Mouse (Mus musculus): Measurements from ENCODE around the gene Zbtb12. TPM values are rescaled to one million over a fixed set of nuclear protein-coding genes. Genes with fewer than 3 reads are reported as not detected.
"Not testable (repeated sequence)": the region's sequence is repeated elsewhere in the genome, so short reads cannot be mapped to it uniquely, and the experiment has no call there.

Gene Zbtb12
- 6.6 and 8.5 TPM in 2 replicates for polyA plus RNA-seq (2012; rRNA removed)

DNA sequence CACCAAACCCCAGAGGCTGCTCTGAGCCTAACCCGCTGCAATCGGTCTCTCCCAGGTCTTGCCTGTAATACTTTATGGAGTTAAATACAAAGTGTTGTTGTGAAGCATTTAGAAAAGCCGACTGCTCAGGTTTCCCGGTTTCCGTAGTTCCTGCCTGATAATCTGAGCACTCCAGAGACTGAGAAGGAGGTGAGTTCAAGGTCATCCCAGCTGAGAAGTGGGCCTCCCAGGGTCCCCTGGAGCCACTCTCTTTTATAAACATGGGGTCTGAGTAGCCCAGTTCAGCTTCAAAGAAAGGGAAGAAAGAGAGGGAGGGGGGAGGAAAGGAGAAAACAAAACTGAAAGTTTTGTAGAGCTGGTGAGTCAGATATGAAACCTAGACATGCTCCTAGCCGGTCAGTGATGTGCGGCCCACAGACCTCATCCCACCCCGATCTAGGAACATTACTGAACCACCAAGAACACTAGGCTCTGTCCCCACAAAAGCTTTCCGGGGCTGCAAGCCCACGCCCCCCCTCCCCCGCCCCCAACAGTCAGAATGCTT is at the start of gene Zbtb12:
Gene Zbtb12, plus strand, starts transcription at position 148 of the 544 bp plus-strand sequence.
- no peak for DNase-seq (ENCODE audit: low spot score)

DNA sequence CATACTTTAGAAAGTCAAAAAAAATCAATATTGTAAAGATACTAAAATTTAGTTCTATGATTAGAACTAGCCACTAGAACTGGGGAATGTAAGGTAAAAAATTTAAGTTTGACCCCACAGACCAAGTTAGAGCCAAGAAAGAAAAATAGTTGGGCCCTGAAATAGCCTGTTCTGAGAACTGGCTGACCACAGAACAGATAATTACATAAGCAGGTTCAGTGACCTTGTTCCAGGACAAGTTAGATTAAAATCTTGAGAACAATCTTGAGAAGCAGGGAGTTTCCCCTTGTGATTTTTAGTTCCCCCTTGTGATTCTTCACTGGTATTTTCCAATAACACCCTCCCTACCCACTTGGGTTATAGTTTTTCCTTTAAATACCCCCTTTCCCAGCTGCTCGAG is 48.5 kb upstream of the Zbtb12 start:
- not testable (repeated sequence) for DNase-seq (ENCODE audit: low spot score)

DNA sequence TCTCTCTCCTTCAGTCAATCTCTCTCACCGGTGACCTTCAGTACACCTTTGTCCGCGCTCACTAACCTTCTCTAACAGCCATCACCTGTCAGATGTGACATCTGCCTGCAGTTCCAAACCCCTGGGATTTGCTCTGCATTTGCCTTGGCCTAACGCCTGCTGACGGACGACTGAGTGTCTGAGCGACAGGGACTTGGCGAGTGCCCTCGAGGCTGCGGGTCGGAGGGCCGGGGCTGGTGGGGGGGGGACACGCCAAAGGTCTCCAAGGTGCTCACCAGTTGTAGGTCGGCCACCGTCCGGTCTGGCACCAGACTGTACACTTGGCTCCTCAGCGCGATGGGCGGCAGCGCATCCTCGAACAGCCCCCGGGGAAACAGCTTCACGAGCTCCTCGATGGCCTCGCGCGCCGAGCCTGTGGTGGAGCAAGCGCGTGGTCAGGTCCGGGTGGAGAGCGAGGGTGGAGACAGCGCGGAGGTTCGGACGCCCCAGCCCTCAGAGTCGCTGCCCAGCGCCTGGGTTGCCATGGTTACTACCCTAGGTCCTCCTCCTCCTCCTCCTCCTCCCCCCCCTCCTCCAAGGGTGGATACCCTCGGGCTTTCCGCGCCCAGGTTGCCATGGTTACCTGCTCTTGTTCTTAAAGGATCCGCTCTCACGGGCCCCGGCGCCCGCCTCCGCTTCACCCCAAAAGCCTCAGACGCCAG is 43.0 kb upstream of the Zbtb12 start:
- no peak for DNase-seq (ENCODE audit: low spot score)

DNA sequence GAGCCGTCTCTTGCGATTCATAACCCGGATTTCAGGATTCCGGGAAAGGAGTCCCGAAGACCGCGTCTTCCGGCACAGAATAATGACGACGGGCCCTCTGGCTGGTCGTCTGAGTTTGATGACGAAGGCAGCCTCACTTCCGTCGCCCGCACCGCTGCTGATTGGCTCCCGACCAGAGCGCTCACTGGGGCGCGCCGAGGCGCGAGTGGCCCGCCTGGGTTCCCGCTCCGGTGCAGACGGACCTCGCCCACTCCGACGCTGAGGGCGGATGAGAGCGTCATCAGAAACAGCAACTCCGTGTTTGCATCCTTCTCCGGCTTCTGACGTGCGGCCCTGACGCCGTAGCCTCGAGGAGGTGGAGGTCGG is 42.4 kb upstream of the Zbtb12 start, which contains the start of the genes Stk19 and Dxo:
Gene Stk19, minus strand, starts transcription at position 90 of the 366 bp plus-strand sequence.
Gene Dxo, plus strand, starts transcription at position 164 of the 366 bp plus-strand sequence.
- peak; percentile 88 for DNase-seq (ENCODE audit: low spot score)

DNA sequence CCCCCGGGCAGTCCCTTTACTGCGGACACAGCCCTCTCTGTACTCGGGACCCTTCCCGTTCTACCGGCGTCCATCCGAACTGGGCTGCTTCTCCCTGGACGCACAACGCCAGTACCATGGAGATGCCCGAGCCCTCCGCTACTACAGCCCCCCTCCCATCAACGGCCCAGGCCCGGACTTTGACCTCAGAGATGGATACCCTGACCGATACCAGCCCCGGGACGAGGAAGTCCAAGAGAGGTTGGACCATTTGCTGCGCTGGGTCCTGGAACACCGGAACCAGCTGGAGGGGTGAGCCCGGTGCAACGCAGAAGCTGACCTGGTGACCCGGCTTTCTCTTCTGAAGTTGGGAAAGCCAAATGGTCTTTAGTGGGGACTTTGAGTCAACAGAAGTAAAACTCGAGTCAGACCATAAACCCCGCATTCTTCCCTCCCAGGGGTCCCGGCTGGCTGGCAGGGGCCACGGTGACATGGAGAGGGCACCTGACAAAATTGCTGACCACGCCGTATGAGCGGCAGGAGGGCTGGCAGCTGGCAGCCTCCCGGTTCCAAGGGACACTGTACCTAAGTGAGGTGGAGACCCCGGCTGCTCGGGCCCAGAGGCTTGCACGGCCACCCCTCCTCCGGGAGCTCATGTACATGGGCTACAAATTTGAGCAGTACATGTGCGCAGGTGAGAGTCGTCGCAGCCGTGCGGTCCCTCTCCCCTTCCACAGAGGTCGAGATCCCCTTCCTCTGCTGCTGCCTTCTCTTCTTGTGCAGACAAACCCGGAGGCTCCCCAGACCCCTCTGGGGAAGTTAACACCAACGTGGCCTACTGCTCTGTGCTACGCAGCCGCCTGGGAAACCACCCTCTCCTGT is 41.6 kb upstream of the Zbtb12 start:
- DNase-seq (ENCODE audit: low spot score), result no peak

DNA sequence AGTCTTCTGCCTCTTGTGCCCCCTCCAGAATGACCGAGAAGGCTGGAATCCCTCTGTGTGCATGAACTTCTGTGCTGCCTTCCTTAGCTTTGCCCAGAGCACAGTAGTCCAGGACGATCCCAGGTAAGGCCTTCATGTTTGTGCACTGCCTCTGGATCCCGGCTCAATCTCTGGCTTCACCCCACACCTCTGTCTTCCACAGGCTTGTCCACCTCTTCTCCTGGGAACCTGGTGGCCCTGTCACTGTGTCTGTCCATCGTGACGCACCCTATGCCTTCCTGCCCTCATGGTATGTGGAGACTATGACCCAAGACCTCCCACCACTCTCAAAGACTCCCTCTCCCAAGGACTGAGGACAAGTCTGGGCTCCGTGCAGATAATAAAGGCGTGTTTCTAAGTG is 40.5 kb upstream of the Zbtb12 start:
- DNase-seq (ENCODE audit: low spot score), result no peak

DNA sequence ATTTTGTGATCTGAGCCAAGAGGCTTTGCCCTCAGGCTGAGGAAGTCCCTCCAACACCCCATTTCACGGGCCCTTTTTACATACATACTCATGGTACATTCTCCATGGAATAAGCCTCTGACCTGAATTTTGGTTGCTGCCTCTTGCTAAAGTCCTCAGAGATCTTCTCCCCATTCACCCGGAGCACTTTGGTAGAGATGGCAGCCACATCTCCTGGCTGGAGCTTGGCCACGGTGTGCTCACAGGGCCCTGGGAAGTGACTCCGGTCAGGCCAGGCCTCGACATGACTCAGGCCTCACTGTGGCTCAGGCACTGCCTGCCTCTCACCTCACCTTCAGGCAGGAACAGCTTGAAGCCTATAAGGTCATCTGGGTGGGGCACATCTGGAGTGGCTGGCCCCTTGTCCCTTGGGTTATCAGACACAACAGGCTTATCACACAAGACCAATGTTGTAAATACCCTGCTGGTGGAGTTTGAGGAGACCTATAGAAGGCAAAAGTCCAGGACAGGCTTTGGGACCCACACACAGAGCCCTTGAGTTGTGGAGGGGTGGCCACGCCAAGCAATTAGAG is 38.5 kb upstream of the Zbtb12 start:
- DNase-seq (ENCODE audit: low spot score), result no peak

DNA sequence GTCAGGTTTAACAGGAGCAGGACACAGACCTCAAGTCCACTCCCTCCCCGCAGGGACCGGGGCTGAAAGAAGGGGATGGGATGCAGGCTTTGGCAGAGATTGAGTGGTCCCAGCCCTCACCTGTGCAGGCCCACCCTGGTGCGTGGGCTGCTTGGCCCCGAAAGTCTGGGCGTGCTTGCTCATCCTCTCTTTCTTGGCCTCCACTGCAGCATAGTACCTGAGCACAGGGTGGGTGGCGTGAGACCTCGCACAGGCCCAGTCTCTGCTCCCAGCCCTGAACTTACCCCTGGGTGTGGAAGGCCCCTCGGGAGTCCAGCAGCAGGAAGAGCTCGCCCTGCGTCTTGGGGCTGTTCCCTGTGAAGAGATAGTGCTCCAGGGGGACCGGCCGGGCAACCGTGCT is 34.4 kb upstream of the Zbtb12 start:
- no peak for DNase-seq (ENCODE audit: low spot score)

DNA sequence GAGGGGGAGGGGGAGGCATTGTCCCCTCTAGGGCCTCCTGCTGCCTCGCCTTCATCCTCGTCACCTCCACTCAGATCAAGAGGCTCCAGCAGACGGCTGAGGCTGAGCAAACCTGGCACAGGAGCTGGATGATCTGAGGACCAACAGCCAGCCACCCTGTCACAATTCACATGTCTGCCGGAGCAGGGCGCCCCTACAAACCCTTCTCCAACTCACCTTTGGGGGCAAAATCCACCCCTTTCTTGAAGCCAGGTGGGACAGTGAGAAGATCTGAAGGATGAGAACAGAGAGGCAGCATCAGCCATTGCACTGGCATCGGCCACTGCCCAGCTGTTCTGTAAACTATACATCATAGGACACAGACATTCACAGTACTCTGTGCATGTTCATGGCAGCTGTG is 32.1 kb upstream of the Zbtb12 start:
- DNase-seq (ENCODE audit: low spot score), result no peak

DNA sequence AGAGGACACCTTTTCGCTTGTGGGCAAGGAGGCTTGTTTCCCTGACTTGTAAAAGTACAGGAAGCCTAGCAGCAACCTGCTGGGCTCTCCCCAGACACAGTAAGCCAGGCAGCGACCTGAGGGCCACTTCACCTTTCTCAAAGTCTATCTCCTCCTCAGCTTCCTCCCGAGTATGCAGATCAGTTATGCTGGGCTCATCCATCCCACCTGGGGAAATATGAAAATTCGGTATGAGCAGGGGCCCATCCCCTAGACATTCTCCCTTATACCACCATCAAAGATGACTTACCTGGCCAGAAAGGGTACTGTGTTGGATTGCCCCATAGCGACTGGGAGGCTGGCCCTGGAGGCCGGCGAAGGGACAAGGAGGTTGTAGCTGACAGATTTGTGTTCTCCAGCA is 31.7 kb upstream of the Zbtb12 start:
- no peak for DNase-seq (ENCODE audit: low spot score)

DNA sequence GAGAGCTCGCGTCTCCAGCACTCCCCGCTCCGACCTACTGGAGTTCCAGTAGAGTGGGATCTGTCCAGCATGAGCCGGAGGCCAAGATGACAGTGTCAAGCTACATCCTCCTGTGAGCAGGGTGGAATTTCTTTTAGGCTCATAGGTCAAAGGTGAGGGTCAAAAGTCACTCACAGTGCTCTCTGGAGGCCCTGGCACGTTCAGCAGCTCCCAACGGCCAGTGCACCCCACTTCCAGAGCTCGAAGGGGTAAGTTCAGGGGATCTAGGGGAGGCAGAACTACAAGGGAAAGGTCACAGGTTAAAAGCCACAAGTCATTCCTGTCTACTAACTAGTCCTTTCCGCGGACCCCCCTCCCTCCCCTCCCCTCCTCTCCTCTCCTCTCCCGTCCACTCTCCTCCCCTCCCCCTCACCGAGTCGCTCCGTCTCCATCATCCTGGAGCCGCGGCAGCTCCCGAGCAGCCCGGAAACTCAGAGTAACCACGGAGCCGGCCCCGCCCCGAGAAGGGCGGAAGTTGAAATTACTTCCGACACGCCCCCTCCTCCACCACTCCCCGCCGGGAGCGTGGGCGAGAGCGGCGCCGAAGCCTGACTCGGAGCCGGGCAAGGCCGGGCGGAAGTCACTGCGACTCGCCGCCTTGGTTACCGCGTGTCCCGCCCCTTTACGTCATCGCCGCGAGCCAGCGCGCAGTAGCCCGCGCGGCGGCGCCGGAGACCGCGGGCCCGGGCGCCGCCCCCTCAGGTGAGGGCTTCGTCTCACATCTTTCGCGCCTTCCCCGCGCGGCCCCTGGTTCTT is 29.4 kb upstream of the Zbtb12 start, which contains the start of the genes Skiv2l and Nelfe:
Gene Skiv2l, minus strand, starts transcription at position 489 of the 795 bp plus-strand sequence.
Gene Nelfe, plus strand, starts transcription at position 670 of the 795 bp plus-strand sequence.
- peak; percentile 91 for DNase-seq (ENCODE audit: low spot score)

DNA sequence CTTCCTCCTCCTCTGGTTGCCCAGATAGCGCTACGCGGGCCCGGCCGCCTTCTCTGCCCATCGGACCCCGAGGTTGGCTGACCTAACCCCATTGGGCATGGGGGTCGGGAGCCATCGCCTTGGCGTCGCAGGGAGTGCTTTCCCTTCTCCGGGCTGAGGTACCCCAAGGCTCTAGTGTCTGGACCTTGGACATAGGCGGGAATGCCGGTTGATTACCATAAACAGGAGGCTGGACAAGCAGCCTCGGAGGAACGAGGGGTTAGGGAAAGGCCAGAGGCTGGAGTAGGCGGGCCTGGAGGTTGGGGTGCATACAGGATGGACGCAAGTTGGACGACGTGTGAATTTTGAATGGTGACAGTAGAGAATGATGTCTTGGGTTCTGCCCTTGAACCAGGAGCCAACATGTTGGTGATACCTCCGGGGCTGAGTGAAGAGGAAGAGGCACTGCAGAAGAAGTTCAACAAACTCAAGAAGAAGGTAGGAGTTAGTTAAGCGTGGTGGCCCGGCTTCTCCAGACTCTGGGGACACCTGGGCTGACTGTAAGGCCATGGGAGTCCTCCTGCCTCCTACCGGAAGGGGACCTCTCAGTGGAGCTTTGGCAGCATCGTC is 28.7 kb upstream of the Zbtb12 start:
- DNase-seq (ENCODE audit: low spot score), result no peak

DNA sequence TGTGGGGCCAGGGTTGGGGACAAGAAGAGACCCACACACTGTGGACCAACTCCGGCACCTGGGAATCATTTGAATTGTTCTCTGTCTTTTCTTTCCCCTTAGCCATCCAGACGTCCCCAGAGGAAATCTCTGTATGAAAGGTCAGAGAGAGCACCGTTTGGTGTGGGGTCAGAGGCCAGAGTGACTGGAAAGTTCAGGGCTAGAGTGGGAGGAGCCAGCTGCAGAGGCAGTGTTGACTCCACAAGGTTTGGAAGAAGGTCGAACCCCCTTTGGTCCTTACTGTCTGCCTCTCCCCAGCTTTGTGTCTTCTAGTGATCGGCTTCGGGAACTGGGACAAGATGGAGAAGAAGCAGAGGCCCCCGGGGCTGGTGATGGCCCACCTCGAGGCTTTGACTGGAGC is 25.8 kb upstream of the Zbtb12 start:
- no peak for DNase-seq (ENCODE audit: low spot score)

DNA sequence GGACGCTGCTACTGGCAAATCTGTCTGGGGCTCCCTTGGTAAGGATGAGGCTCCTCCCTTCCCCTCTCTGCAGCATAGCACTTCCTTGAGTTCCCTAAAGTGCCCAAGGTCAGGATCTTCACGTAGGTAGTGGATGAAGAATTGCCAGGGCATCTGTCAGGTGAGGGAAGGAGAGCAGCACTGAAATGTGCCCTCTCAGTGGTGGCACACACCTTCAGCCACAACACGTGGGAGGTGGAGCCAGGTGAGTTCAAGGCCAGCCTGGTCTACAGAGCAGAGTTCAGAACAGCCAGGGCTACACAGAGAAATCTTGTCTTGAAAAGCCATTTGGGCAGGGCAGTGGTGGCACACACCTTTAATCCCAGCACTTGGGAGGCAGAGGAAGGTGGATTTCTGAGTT is 24.5 kb upstream of the Zbtb12 start:
- no peak for DNase-seq (ENCODE audit: low spot score)

DNA sequence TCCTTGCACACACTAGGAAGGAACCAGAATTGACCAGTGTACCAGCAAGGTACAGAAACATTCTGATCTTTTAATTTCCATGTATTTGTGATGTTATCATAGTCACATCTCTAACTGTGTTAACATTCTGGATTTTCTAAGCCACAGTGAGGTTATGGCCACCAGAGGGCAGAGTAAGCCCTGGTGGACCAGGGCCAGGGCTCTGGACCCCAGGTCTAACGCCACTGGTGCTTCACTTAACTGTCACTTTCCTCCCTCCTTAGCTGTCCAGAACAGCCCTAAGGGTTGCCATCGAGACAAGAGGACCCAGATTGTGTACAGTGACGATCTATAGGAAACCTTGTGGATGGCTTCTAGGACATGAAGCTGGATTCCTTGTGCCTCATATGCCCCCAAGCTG is 23.5 kb upstream of the Zbtb12 start:
- DNase-seq (ENCODE audit: low spot score), result no peak

DNA sequence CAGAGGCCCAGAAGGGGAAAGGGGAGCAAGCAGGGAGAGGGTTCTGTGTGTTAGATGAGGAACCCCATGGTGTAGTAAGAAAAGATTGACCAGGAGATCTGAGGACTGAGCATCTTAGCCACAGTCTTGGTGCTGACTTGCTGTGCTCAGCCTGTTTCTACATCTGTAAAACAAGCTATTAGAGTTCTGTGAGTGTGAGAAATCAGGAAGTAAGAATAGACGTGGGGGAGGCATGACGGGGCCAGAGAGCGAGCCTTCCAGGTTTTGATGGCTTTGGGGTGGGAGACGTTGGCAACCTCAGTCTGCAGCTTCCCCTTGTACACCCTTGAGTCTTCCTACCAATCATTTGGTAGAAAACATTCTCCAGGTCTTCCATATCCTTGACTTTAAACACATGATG is 20.6 kb upstream of the Zbtb12 start:
- no peak for DNase-seq (ENCODE audit: low spot score)

DNA sequence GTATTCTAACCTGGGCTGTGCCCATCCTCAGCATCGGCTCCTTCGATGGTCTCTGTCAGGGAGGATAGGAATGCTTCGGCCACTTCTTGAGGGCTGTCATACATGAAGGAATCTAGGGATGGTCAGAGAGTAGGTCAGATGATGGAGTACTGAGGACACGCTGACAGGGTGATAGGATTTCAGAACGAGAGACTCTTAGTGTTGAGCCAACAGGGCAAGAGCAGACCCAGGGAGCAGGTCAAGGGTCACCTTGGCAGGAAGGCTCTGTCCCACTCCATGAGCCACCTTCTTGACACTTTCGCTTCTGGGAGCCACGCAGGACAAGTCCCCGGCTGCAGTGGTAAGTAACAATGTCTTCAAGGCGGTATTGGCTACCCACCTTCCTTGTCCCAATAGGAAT is 18.8 kb upstream of the Zbtb12 start:
- DNase-seq (ENCODE audit: low spot score), result no peak

DNA sequence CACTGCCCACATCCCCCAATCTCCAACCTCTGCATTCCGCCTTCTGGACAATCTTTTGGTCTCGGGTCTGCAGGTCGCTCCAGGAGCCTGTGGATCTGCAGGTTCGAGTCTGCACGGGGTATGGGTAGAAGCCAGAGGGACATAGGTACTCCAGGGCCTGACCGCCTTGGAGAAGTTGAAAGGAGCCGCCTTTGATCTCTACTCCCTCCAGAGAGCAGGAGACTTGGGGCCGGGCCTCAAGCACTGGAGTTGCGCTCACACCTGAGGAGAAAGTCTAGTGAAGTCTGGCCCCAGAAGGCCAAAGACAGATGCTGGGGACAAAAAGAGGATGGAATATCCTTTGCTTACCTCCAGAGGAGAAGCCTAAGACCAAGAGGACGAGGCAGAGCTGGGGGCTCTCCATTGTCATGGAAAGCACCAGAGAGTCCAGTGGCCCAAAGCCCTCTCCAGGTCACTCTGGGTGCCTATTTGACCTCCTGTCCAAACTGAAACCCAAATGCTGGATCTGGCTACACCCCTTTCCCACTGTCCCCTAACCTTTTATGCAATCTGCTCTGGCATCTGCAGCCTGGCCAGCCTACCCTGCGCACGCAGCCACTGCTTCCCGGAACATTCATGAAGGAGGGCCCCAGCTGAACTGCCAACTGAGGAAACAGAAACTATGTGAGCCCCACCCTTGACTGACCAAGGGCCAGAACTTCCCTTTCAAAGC is 17.4 kb upstream of the Zbtb12 start:
- DNase-seq (ENCODE audit: low spot score), result no peak

DNA sequence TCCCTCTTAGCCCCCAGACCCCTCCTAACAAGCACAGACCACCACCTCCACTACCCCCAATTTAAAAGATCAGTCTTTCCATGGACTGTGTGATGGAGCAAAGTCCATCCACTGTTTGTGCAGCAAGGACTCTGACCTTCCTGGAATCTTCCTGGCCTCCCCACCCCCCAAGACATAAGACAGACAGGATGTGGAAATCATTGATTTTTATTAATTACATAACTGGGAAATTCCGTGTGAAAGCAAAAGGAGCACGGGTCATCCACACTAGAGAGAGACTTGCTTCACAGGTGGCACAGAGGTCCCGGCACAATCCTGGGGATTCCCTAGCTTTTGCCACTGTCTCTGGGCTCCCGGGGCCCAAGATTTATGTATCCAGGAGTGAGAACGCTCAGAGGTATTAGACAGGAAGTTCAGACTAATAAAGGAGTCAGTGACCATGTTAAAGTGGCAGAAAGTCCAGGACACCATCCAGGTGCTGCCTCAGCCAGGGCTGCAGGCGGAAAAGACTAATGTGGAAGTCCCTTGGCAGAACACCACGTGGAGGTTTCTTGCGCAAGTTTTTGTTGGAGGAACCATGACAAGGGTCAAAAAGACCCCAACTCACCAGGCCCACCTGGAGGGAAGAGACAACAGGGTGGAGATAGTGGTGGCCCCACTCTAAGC is 16.7 kb upstream of the Zbtb12 start, which contains the start of gene Cfb:
Gene Cfb, minus strand, starts transcription at position 103 of the 666 bp plus-strand sequence.
- no peak for DNase-seq (ENCODE audit: low spot score)

DNA sequence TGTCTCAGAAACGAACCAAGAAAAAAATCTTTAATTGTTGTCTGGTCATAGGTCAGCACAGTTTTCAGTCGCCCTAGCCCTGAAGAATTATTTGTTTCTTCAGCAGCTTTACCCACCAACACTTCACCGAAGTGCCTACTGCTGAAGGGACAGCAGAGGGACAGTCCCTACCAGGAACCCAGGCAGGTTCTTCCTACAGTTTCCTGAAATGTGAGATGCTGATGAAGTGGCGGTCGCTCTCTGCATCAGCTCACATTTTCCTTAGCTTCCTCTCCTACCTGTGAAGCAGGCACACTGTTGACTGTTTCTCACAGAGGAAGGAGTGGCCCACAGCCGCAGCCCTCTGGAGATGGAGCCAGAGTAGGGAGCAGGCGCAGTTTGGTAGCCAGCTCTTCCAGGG is 13.3 kb upstream of the Zbtb12 start:
- DNase-seq (ENCODE audit: low spot score), result no peak

Measured in urinary bladder, adult 2 months (tissue).